Mouse (Mus musculus): ENCODE measurements around the gene Tmem72. TPM values are rescaled to one million over a fixed set of nuclear protein-coding genes. Genes with fewer than 3 reads are reported as not detected.

The Tmem72 gene
- 0.01 and 0.03 TPM in 2 replicates for polyA plus RNA-seq (2012; rRNA removed)

DNA sequence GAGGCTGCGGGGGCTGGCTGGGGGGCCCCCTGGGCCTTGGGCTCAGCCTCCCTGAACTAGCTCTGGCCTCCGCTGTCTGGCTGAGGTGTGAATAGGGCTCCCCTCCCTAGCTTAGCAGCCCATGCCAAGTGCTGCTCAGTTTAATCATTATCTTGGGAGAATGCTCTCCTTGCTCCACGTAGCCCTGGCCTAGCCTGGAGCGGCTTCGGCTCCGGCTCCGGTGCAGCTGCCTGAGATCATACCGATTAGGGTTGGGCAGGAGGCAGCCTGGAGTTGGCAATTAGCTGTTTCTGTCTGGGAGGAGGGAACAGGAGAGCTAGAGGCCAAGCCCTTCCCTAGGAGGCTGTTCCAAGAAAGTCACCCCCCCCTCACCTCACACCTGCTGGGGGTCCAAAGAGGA lies at the start of gene Tmem72:
Tmem72 (minus strand) TSS at position 248 of the 400 bp plus-strand sequence.
- no peak for DNase-seq (ENCODE audit: low read depth)

DNA sequence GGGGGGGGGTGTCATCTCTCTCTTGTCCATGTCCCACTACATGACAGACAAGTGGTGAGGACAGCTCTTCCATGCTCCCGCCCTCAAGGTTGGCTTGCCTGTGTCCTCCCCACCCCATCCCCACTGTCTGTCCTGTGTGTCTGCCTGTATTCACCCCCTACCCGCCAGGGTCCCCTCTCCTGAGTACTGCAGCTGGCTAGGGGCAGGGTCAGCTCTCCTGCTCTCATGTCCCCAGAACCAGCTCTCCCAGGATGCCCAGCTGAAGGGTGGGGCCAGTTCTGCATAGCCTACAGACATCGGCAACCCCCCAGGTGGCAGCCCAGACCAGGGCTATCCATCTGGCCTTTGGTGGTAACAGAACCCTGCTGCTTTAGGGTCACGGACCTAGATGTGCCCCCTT lies 47.8 kb upstream of the Tmem72 start:
- DNase-seq (ENCODE audit: low read depth), result no peak

DNA sequence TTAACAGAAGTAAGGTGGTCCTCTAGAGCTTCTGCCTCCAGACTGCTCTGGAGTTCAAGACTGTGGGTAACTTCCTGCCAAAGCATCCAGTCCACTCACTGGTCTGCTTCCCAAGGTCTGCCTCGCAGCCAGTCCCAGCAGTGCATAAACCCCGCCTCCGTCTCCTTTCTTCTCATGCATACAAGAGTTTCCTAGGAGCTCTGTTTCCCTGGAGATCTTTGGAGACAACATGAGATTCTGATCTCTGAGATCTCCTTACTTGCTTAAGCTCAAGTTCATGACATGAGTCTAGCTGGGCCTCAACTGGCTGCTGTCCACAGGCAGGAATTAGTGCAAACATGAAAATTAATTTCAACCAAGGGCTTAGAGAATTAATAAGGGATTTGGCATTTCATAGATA lies 45.6 kb upstream of the Tmem72 start:
- no peak for DNase-seq (ENCODE audit: low read depth)

DNA sequence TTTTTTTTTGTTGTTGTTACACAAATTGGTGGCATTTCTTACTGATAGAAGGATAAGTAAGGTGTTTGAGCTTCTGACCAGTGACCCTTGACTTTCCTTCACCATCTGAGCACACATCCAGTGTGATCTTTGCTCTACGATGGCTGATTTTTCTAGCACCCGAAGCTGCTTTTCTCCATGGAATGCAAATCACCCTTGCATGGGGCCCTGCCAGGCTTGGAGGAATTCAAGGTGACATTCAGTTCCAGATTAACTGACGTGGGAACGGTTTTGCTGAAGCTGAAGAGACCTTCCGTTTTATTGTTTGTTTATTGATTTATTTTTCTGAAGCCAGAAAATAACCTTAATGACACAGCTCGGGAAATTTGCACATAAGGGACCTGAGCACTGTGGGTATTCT lies 43.5 kb upstream of the Tmem72 start:
- DNase-seq (ENCODE audit: low read depth), result no peak

DNA sequence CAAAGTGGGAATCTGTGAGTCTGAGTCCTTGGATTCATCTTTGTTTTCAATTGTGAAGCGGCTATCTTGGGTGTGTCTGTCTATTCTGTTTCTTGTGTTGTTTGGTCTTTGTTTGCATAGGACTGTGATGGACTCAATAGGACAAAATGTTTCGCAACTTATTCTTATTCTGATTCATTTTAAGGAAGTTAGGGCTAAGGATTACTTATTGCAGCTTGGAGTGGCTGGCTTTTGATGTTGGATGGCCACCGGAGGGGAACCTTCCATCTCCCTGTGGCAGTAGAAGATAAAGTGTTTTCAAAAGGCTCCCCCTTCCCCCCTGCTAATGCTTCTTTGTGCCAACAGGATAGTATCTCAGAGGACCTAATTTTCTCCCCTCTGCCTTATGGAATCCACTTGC lies 39.7 kb upstream of the Tmem72 start:
- DNase-seq (ENCODE audit: low read depth), result no peak

DNA sequence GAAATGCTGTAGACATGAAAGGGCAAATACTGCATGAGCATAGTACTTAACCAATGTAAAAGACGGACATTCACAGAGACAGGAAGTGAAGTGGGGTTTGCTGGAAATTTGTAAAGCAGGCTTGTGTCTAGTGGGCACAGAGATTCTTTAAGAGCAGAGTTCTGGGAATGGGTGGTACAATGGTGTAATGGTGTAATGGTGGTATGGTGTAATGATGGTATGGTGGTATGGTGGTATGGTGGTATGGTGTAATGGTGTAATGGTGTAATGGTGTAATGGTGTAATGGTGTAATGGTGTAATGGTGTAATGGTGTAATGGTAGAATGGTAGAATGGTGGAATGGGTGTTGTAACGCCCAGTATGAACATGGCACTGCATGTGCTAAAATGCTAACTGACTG lies 21.3 kb upstream of the Tmem72 start:
- no peak for DNase-seq (ENCODE audit: low read depth)

DNA sequence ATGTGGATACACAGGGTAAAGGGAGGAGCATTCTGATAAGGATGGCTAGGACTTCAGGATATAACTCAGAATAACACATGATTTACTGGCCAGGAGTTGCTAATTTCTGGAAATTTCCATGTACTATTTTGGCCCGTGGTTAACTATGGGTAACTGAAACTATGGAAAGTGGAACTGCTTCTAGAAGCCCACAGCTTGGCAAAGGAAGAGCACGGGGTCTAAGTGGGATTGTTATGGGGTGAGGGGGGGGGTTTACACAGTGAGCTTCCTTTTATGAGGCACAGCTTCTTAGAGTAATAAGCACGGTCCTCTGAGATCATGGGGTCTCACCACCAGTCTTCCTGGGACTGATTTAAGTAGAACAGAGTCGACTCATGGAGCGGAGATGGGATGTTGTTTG lies 18.6 kb upstream of the Tmem72 start:
- DNase-seq (ENCODE audit: low read depth), result no peak

DNA sequence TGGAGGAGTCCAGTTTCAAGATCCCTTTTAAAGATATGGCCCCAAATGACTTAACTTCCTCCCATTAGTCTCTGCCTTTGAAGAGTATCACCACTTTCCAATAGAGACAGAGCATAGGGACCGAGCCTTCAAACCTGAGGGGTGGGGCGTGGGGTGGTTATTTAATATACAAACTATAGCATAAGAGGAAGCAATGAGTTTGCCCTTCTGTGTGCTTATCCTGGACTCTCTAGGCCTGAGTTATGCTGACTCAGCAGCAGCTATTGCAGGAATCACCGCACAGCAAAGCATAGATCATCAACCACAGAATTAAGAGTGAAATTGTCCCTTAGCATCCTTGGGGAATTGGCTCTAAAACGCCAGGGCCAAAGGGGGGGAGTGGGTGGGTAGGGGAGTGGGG lies 16.9 kb upstream of the Tmem72 start:
- DNase-seq (ENCODE audit: low read depth), result no peak

DNA sequence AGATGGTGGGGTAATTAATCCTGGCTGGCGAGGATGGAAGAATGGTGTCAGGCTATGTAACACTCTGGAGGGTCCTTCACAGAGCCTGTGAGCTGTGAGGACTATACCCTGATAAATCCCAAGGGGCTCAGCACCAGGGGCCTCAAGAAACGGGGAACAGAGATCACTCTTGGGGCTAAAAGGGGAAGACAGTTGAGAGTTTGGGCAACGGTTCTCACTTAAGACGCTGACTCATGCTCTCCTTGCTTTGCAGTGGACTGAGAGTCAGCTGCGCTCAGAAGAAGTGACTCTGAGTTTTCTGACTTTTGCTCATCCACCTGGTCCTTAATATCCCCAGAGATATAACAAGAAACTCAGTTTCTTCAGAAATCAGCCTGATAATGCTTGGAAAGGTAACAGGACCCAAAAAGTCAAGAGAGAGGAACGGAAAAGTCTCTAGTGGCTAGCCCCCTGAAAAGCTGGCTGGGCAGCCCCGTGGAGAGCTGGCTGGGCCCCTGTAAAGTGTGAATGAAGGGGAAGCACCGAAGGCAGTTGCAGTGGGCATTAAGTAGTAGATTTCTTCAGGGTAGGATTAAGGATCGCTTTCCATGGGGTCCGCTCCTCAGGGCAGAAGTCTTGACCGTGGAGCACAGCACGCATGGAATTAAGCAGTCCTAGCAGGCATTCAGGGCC lies 7.9 kb upstream of the Tmem72 start:
- DNase-seq (ENCODE audit: low read depth), result no peak

DNA sequence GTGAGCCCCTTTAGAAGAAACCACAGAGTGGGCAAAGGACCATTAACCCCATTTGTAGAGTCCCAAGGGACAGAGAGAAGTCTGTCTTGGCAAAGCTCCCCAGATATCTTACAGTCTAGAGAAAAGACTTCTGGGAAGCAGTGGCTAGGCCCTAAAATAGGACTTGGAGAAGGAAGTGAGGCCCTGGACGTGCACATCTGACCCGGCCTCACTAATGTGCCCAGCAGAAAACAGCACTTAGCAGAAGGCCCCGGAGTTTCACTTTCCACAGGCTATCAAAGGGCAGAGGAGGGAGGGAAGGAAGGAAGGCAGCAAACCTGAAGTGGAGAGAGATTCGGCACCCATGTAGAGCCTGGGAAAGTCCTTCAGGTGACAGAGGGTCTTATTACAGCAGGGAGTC lies 2.2 kb upstream of the Tmem72 start:
- DNase-seq (ENCODE audit: low read depth), result no peak

DNA sequence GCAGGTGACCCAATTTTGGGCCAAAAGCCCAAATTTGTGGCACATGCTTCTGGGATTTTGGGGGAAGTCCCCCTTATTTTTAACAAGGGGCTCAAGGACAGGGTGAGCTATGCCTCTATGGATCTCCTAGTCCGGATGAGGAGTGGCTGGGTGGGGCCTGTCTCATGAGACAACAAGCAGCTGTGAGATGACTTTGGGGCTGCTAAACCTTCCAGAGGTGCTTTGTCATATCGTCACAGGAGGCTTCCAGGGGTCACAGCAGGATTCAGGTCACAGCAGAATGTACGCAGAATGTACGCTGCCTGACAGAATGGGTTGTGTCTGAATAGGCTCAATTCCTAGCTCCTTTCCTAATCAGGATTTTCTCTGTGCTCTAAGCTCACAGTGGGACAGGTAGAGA lies 1.6 kb upstream of the Tmem72 start:
- DNase-seq (ENCODE audit: low read depth), result no peak

DNA sequence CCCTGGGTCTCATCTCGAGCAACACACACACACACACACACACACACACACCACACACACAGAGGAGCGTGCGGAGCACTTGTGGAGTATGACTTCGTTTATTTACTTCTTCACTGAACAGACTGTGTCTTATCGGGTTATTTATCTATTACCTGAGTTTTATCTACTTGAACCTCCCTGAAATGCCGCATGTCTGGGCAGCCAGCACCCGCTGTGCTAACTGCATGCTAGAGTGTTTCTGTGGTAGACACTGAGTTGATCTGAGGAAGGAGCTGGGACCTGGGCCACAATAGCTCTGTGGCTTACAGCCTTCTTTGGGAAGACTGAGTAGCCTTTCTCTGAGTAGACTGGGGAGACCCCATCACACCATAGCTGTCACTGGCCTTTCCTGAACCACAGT lies 1.1 kb upstream of the Tmem72 start:
- no peak for DNase-seq (ENCODE audit: low read depth)

DNA sequence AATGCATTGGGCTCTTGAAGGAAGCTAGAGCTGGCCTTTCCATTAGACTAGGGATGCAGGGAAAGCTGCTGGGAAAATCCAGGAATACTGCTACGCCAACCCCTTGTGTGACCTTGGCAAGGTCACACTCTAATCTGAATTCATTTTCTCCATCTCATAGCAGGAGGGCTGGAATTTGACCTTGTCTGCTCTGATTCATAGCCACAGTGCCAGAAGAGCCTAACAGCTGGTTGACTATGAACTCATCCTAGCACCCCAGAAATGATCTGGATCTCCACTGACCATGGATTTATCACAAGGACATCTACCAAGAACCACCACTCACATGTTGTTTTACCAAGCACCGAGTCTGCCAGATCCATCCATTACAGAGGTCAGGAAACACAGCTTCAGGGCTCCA lies 1.5 kb downstream of the Tmem72 start:
- DNase-seq (ENCODE audit: low read depth), result no peak

DNA sequence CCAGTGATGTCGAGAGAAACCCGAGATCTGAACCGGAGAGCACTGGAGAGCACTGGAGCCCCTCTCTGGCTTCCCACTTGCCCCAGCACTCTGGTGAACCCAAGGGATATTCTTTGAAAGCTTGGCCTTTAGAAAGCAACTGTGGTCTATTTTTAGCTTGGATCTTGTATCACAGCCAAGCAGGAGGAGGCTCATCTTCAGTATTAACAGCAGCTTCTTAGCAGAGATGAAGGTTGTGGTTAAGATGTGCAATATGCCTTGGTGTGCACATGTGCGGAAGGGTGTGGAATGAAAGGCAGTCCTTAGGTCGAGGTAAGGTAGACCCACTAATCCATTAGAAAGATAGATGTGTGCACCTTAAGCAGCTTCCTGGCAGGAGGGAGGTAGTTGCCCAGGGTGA lies 2.1 kb downstream of the Tmem72 start:
- no peak for DNase-seq (ENCODE audit: low read depth)

DNA sequence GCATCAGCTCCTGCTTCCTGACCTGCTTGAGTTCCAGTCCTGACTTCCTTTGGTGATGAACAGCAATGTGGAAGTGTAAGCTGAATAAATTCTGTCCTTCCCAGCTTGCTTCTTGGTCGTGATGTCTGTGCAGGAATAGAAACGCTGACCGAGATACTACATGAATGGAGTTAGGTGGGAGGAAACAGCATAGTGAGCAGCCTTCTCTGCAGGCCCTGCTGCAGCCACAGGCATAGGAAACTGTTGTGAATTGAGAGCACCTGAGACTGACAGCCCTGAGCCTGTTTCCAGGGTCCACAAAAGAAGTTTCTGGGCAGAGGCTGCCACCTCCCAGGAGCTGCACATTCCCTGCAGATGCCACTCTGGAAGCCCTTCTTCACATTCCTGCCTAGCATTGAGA lies 2.7 kb downstream of the Tmem72 start:
- DNase-seq (ENCODE audit: low read depth), result no peak

DNA sequence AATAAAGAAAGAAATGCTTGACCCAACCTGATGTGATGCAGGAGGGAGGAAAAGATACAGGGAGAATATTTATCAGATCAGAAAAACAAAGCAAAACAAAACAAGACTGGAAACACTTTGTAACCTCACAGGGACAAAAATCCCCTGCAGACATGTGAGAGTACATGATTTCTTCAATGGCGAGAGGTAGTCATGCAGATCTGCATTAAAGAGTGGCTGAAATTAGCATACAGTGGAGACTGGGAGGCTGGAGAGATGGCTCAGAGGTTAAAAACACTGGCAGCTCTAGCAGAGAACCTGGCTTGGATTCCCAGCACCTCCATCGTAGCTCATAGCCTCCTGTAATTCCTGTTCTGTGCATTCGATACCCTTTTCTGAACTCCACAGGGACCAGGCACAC lies 4.2 kb downstream of the Tmem72 start:
- no peak for DNase-seq (ENCODE audit: low read depth)

DNA sequence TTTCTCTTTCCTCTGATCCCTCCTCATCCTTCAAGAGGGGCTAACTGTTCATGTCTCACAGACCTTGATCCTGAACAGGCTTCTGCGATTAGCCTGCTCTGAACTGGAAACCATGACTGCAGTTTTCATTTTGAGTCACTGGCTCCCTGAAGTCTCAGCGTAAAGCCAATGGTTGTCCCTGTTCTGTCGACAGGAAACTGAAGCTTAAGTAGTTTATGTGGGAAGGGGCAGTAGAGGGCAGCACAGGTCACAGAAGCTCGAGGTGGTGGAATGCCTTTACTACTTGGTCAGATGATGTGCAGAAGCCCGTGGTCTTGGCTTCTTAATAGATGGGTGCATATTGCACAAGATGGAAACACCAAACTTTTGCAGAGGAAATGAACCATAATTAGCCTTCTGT lies 4.7 kb downstream of the Tmem72 start:
- no peak for DNase-seq (ENCODE audit: low read depth)

DNA sequence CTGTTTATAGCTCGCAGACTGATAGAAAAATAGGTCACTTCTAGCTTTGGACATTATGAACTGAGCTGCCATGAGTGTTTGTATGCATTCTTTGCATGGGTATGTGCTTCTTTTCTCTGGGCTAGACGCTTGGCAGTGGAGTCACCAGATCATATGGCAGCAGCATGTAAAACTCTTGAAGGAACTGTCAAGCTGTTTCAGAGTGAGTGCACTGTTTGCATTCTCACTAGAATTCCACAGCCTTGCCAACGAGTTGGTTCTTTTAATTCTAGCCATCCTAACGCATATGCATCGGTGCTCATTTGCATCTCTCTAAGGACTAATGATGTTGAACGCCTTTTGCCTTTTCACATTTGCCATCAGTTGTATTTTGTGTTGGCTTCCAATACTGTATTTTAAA lies 12.4 kb downstream of the Tmem72 start:
- DNase-seq (ENCODE audit: low read depth), result no peak

DNA sequence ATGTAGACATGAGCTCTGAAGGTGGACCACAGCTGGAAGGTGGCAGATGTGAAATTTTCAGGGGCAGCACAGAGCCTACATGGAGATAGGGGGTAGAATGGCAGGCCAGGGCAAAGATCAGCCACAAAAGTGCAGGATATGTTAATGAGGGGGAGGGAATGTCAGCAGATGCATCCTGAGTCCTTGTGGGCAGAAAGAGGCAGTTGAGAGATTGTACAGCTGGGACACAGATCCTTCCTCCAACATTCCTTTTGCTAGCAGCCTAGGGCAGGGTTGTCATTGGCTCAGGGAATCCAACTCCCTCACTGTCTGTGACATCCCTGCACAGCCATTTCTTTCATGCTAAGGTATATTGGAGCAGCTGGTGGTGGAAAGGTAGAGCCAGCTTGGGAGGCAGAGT lies 15.9 kb downstream of the Tmem72 start:
- no peak for DNase-seq (ENCODE audit: low read depth)

DNA sequence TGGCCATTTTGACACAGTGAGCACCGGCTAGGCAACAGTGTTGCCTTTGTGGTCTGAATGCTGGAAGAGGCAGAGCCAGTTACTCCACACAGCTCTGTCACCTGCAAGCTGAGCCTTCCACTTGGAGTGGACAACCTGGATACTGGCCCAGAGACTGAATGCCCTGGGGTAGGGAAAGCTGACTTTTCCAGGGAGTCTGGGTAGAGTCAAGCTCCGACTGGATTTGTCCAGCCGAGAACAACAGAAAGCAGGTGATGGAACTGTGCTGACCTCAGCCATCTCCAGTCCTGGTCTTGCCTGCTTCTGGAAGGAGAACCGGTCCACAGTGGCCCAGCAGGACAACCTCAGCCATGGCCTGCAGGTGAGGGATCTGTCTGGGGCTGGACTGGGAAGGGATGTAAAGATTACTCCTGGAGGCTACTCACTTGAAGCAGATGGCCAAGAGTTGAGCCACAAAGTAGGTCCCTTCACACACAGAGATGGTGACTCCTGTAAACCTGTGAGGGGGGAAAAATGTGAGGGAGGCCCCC lies 18.8 kb downstream of the Tmem72 start:
- DNase-seq (ENCODE audit: low read depth), result no peak

DNA sequence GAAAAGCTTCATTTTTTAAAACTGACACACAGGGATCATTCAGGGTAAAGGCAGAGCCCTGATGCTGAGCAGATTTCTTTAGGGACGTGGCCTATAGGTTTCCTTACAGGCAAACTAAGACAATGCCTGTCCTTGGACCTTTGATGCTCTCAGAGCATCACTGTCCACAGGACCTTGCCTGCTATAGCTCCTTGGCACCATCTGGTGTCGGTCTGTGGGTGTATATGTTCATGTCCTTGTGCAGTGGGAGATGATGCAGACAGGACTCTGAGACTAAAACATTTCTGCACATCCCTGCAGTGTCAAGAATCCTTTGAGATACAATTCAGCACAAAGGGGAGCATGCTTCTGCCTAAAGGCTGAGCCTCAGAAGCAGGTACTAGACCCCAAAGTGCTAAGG lies 19.3 kb downstream of the Tmem72 start:
- no peak for DNase-seq (ENCODE audit: low read depth)

DNA sequence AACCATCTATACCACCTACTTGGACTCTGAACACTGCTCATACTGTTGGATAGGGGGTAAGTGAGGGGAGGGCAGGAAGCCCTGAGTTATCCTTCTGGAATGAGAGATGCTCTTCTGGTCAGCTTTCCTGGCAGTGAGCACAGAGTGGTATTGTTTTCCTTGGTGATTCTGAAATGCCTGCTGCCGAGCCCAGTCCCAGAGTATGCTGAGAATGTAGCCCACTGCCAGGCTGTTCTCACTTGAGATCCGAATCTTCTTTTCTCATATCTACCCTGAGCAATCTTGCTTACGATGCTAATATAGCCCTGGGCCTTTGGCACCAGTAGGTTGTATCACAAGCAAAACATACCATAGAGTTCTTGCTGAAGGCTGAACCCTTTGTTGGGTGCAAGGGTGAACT lies 22.4 kb downstream of the Tmem72 start:
- no peak for DNase-seq (ENCODE audit: low read depth)

DNA sequence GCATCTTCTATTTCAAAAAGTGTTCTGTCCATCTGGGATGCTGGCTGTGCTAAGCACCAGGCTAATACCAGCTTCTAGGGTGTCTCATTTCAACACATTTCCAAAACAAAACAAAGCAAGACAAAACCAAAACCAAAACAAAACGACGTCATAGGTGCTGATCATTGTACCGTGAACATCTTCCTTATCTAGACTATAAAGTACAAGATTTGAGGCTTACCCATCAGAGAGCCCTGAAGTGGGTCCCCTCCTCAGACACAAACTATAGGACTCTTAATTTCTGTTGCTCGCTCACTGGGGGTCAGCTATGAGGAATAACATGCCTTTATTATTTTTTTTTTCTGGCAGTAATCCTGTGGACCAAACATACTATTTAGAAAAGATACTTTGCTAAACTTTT lies 23.1 kb downstream of the Tmem72 start:
- DNase-seq (ENCODE audit: low read depth), result no peak

DNA sequence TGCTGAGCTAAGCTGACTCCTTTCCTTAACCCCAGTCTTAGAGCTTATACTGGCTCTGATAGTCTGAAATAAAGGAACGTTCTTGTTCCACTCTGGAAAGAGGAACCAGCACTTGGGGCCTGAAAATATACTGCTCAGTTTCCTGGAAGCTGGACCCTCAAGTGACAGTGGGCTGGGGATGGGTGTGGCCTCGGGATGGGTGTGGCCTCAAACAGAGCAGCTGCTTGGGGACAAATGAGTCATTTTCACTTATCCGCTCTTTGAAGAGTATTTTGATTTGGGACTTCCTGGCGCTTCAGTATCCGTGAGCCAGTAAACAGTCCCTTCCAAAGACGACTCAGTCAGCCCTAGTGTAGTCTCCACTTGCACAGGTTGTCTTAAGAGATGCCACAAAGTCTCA lies 34.4 kb downstream of the Tmem72 start:
- no peak for DNase-seq (ENCODE audit: low read depth)

Data from gonadal fat pad, adult 2 months (tissue).